Mouse (Mus musculus) olfactory bulb, adult 2 months (tissue): ENCODE data around the gene Etl4.

Experiments used
- CTCF ChIP-seq: fragments of 200-500 bp; IDR thresholded peaks from 2 replicates; pipeline ENCODE4 v1.5.1; 2012; ENCODE audit warnings: low read depth, mild to moderate bottlenecking, low read length, moderate library complexity; ENCODE audit not compliant: insufficient read depth
- POLR2A ChIP-seq: fragments of 200-500 bp; IDR thresholded peaks from 2 replicates; pipeline ENCODE4 v1.6.1; 2012; ENCODE audit warnings: mild to moderate bottlenecking, low read depth, low read length, moderate library complexity; ENCODE audit not compliant: insufficient read depth

DNA sequence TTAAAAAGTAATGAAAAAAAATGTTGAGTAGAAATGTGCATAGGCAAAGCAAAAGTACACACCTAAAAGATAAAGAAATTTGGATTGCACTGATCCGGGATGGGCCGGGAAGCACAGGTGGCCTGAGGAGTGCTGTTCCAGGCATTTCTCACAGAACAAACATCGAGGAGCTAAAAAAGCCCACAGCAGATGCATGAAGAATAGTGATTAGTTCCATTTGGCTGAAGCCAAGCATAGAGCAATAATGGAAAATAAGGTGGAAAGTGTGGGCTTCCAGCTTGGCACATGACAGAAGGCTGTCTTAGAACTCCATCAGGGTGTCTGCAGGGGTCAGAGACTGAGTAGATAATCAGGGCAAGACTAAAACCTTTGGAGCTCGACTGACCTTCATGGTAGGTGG lies 512.7 kb downstream of the Etl4 start:
- TF ChIP-seq POLR2A = no peak
- no peak for TF ChIP-seq CTCF
